Mouse (Mus musculus): ENCODE data around the gene Ovca2.
"Not testable (repeated sequence)": the region's sequence is repeated elsewhere in the genome, so short reads cannot be mapped to it uniquely, and the experiment has no call there.

Gene Ovca2

GRCm38 (mm10) chr11:75194850-75195461 is 16.3 kb upstream of the Ovca2 start:
- DNase-seq (ENCODE audit: low read depth, low spot score) = peak; percentile 55

GRCm38 (mm10) chr11:75194121-75194849 is 15.7 kb upstream of the Ovca2 start:
- no peak for DNase-seq (ENCODE audit: low read depth, low spot score)

GRCm38 (mm10) chr11:75193256-75194071 is 14.8 kb upstream of the Ovca2 start, which contains the start of gene Rtn4rl1:
Rtn4rl1 (plus strand) TSS chr11:75193783.
- no peak for DNase-seq (ENCODE audit: low read depth, low spot score)

GRCm38 (mm10) chr11:75192336-75193214 is 13.9 kb upstream of the Ovca2 start:
- peak; percentile 65 for DNase-seq (ENCODE audit: low read depth, low spot score)

- DNase-seq (ENCODE audit: low read depth, low spot score) = no peak
Measured at GRCm38 (mm10) chr11:75191841-75192240, 13.2 kb upstream of the Ovca2 start.

GRCm38 (mm10) chr11:75190905-75191441 is 12.3 kb upstream of the Ovca2 start, which contains the start of gene Dph1:
Dph1 (minus strand) TSS chr11:75191241.
- no peak for DNase-seq (ENCODE audit: low read depth, low spot score)

GRCm38 (mm10) chr11:75190371-75190724 is 11.7 kb upstream of the Ovca2 start:
- DNase-seq (ENCODE audit: low read depth, low spot score) = peak; percentile 94

- DNase-seq (ENCODE audit: low read depth, low spot score) = peak; percentile 65
Measured at GRCm38 (mm10) chr11:75189713-75190370, 11.2 kb upstream of the Ovca2 start.

GRCm38 (mm10) chr11:75184986-75185385 is 6.4 kb upstream of the Ovca2 start:
- DNase-seq (ENCODE audit: low read depth, low spot score) = peak; percentile 58

GRCm38 (mm10) chr11:75184573-75184972 is 5.9 kb upstream of the Ovca2 start:
- DNase-seq (ENCODE audit: low read depth, low spot score) = no peak

- DNase-seq (ENCODE audit: low read depth, low spot score) = no peak
Measured at GRCm38 (mm10) chr11:75183917-75184570, 5.4 kb upstream of the Ovca2 start.

GRCm38 (mm10) chr11:75178011-75178410 is 624 bp downstream of the Ovca2 start:
- DNase-seq (ENCODE audit: low read depth, low spot score) = no peak

- not testable (repeated sequence) for DNase-seq (ENCODE audit: low read depth, low spot score)
Measured at GRCm38 (mm10) chr11:75174574-75174973, 4.1 kb downstream of the Ovca2 start.

- DNase-seq (ENCODE audit: low read depth, low spot score) = no peak
Measured at GRCm38 (mm10) chr11:75173799-75174165, 4.9 kb downstream of the Ovca2 start.

- DNase-seq (ENCODE audit: low read depth, low spot score) = peak; percentile 83
Measured at GRCm38 (mm10) chr11:75173095-75173798, 5.4 kb downstream of the Ovca2 start.

GRCm38 (mm10) chr11:75172151-75173094 is 6.2 kb downstream of the Ovca2 start:
- no peak for DNase-seq (ENCODE audit: low read depth, low spot score)

- DNase-seq (ENCODE audit: low read depth, low spot score) = no peak
Measured at GRCm38 (mm10) chr11:75171186-75171865, 7.3 kb downstream of the Ovca2 start.

Data from A20 (cell line).